Mouse (Mus musculus) forebrain, postnatal 0 days (tissue): ENCODE data around the gene Gpatch8. TPM values are rescaled to one million over a fixed set of nuclear protein-coding genes. Genes with fewer than 3 reads are reported as not detected.
A peak's percentile ranks its signal among the peaks of the same experiment; 100 is the strongest.

Source experiments
- ATAC-seq: fragments of 200-750 bp; cut with Nextera tagmentation; 2 replicates; pipeline ENCODE4 v1.8.0; 2017; ENCODE audit warnings: mild to moderate bottlenecking, moderate library complexity
- DNase-seq: peaks from one replicate; pipeline ENCODE4 v3.0.0-alpha.2; 2015
- H3K27ac ChIP-seq: fragments of 300-500 bp; sonication (generic); 2 replicates; pipeline ENCODE4 v1.5.1; 2014; ENCODE audit warnings: low read depth, mild to moderate bottlenecking, antibody characterized with exemption, low read length, moderate library complexity, mixed read lengths
- H3K27me3 ChIP-seq: fragments of 300-500 bp; sonication (generic); 2 replicates; pipeline ENCODE4 v1.6.1; 2014; ENCODE audit warnings: mild to moderate bottlenecking, low read length, mixed read lengths; ENCODE audit not compliant: insufficient read depth
- H3K36me3 ChIP-seq: fragments of 300-500 bp; sonication (generic); 2 replicates; pipeline ENCODE4 v1.6.1; 2014; ENCODE audit warnings: mild to moderate bottlenecking, moderate library complexity; ENCODE audit not compliant: insufficient read depth
- H3K4me1 ChIP-seq: fragments of 300-500 bp; sonication (generic); 2 replicates; pipeline ENCODE4 v1.6.1; 2014; ENCODE audit warnings: antibody characterized with exemption; ENCODE audit not compliant: insufficient read depth
- H3K4me2 ChIP-seq: fragments of 300-500 bp; sonication (generic); 2 replicates; pipeline ENCODE4 v1.6.1; 2014; ENCODE audit warnings: low read depth, mild to moderate bottlenecking, moderate library complexity
- H3K4me3 ChIP-seq: fragments of 300-500 bp; sonication (generic); 2 replicates; pipeline ENCODE4 v1.5.1; 2014; ENCODE audit warnings: low read depth, low read length, mixed read lengths
- H3K9ac ChIP-seq: fragments of 300-500 bp; sonication (generic); 2 replicates; pipeline ENCODE4 v1.6.1; 2014; ENCODE audit warnings: mild to moderate bottlenecking
- H3K9me3 ChIP-seq: fragments of 300-500 bp; sonication (generic); 2 replicates; pipeline ENCODE4 v1.6.1; 2016; ENCODE audit warnings: low read length
- CTCF ChIP-seq: sonication (generic); IDR thresholded peaks from 2 replicates; pipeline ENCODE4 v1.5.1; 2016; ENCODE audit warnings: antibody characterized with exemption, control low read depth, low read depth
- WGBS: fragments of 180-500 bp; shearing (Covaris S2); extraction: QIAGEN DNeasy Blood & Tissue Kit; methylation state at CpG from one replicate; pipeline ENCODE4 v1.1.7; 2014; 5-methylcytosine and 5-hydroxymethylcytosine counted together
- polyA plus RNA-seq: library from polyadenylated mRNA; unstranded; fragments of >200 nt; fragmentation: Nextera tagmentation; extraction: Ambion mirVana; gene quantifications from 2 replicates; pipeline ENCODE4 v1.2.1, GENCODE M21; 2015
- total RNA-seq: library from RNA; depleted of rRNA; stranded (reverse); fragments of >200 nt; gene quantifications from 2 replicates; pipeline ENCODE4 v1.2.3, GENCODE M21; 2014

Gpatch8 gene
- total and polyA plus RNA-seq, 2 experiments from 2014 or later, result 29.5 to 45.5 TPM

- no peak overlapping the region for H3K27ac ChIP-seq
- H3K9me3 ChIP-seq, result no peaks in the 10 kb centered on the region
- peaks cover 59% of the 10 kb centered on the region for H3K36me3 ChIP-seq
- H3K4me2 ChIP-seq, result no peak overlapping the region
- TF ChIP-seq CTCF, result no peak
- no peaks in the 10 kb centered on the region for H3K27me3 ChIP-seq
- H3K4me3 ChIP-seq, result no peak overlapping the region
- WGBS, result 92% methylated on average over 10 of the region's 10 CpGs
- ATAC-seq (no peak), DNase-seq (no peak)
- no peaks in the 10 kb centered on the region for H3K4me1 ChIP-seq
- H3K9ac ChIP-seq, result no peak overlapping the region
Observed at GRCm38 (mm10) chr11:102481779-102482178, 74.4 kb downstream of the Gpatch8 start.

GRCm38 (mm10) chr11:102480897-102481296, 75.3 kb downstream of the Gpatch8 start:
- Histone ChIP-seq H3K9ac (no peak overlapping the region), H3K4me3 (no peak overlapping the region), H3K9me3 (no peaks in the 10 kb centered on the region), H3K4me2 (no peak overlapping the region), H3K27ac (no peak overlapping the region), H3K36me3 (peaks cover 55% of the 10 kb centered on the region), H3K4me1 (no peaks in the 10 kb centered on the region), H3K27me3 (no peaks in the 10 kb centered on the region)
- ATAC-seq (no peak), DNase-seq (peak; percentile 20)
- WGBS, result 81% methylated on average over 4 of the region's 4 CpGs
- peak; percentile 60 for TF ChIP-seq CTCF

- no peak for ATAC-seq
- peaks cover 50% of the 10 kb centered on the region for H3K36me3 ChIP-seq
- no peak for TF ChIP-seq CTCF
Observed at GRCm38 (mm10) chr11:102480111-102480510, 76.1 kb downstream of the Gpatch8 start.

GRCm38 (mm10) chr11:102479581-102479980, 76.6 kb downstream of the Gpatch8 start:
- ATAC-seq (no peak), DNase-seq (no peak)
- Histone ChIP-seq H3K4me1 (no peaks in the 10 kb centered on the region), H3K36me3 (peaks cover 48% of the 10 kb centered on the region), H3K27ac (no peak overlapping the region), H3K9me3 (no peaks in the 10 kb centered on the region), H3K9ac (no peak overlapping the region), H3K4me3 (no peak overlapping the region), H3K27me3 (no peaks in the 10 kb centered on the region), H3K4me2 (no peak overlapping the region)
- 97% methylated on average over 23 of the region's 23 CpGs for WGBS
- TF ChIP-seq CTCF, result no peak

More at GRCm38 (mm10) chr11:102480111-102480510, 76.1 kb downstream of the Gpatch8 start:
- Histone ChIP-seq H3K4me1 (no peaks in the 10 kb centered on the region), H3K27ac (no peak overlapping the region), H3K27me3 (no peaks in the 10 kb centered on the region), H3K9ac (no peak overlapping the region), H3K4me2 (no peak overlapping the region), H3K9me3 (no peaks in the 10 kb centered on the region), H3K4me3 (no peak overlapping the region)
- DNase-seq, result no peak
- 94% methylated on average over 15 of the region's 15 CpGs for WGBS

- H3K27ac ChIP-seq, result no peak overlapping the region
- no peak overlapping the region for H3K9ac ChIP-seq
- no peak overlapping the region for H3K4me3 ChIP-seq
- no peaks in the 10 kb centered on the region for H3K27me3 ChIP-seq
- no peaks in the 10 kb centered on the region for H3K9me3 ChIP-seq
- peaks cover 46% of the 10 kb centered on the region for H3K36me3 ChIP-seq
- no peaks in the 10 kb centered on the region for H3K4me1 ChIP-seq
- no peak for ATAC-seq
- no peak overlapping the region for H3K4me2 ChIP-seq
- DNase-seq, result no peak
- 86% methylated on average over 3 of the region's 3 CpGs for whole genome bisulfite sequencing
- TF ChIP-seq CTCF, result no peak
Observed at GRCm38 (mm10) chr11:102478671-102479070, 77.5 kb downstream of the Gpatch8 start.

GRCm38 (mm10) chr11:102475027-102475426, 81.2 kb downstream of the Gpatch8 start:
- WGBS, result 93% methylated on average over 3 of the region's 3 CpGs
- Histone ChIP-seq H3K4me3 (no peak overlapping the region), H3K36me3 (peaks cover 26% of the 10 kb centered on the region), H3K4me1 (no peaks in the 10 kb centered on the region), H3K27ac (no peak overlapping the region), H3K27me3 (no peaks in the 10 kb centered on the region), H3K4me2 (no peak overlapping the region), H3K9ac (no peak overlapping the region), H3K9me3 (no peaks in the 10 kb centered on the region)
- DNase-seq, result no peak
- TF ChIP-seq CTCF, result no peak
- ATAC-seq, result no peak

GRCm38 (mm10) chr11:102469648-102470357, 86.4 kb downstream of the Gpatch8 start, which contains the start of gene Itga2b:
Itga2b (minus strand) TSS chr11:102470122.
- no peak for TF ChIP-seq CTCF
- no peak within 1 kb of the TSS for H3K9ac ChIP-seq
- no peak for ATAC-seq
- WGBS, result 68% methylated on average over 11 of the region's 11 CpGs
- DNase-seq, result no peak
- H3K4me2 ChIP-seq, result no peak within 1 kb of the TSS
- H3K4me1 ChIP-seq, result peaks cover 5% of the 10 kb centered on the region
- H3K27ac ChIP-seq, result 0 out of 2 replicates have a peak within 1 kb of the TSS, but pooled peaks have one; percentile 9
- no peaks in the 10 kb centered on the region for H3K9me3 ChIP-seq
- H3K27me3 ChIP-seq, result no peaks in the 10 kb centered on the region
- no peaks in the 10 kb centered on the region for H3K36me3 ChIP-seq
- H3K4me3 ChIP-seq, result no peak within 1 kb of the TSS
